Mouse (Mus musculus) liver, embryonic 12.5 days (tissue): ENCODE measurements around the gene Dnaic2. TPM values are rescaled to one million over a fixed set of nuclear protein-coding genes. Genes with fewer than 3 reads are reported as not detected.

Source experiments
- ATAC-seq: fragments of 200-750 bp; cut with Nextera tagmentation; 2 replicates; pipeline ENCODE4 v1.8.0; 2017; ENCODE audit warnings: moderate number of reproducible peaks, mild to moderate bottlenecking, moderate library complexity
- H3K27ac ChIP-seq: fragments of 300-500 bp; sonication (generic); 2 replicates; pipeline ENCODE4 v1.5.1; 2016; ENCODE audit warnings: mild to moderate bottlenecking
- H3K27me3 ChIP-seq: fragments of 300-500 bp; sonication (generic); replicated peaks from 2 replicates; pipeline ENCODE4 v1.6.1; 2016; ENCODE audit warnings: mild to moderate bottlenecking, moderate library complexity
- H3K36me3 ChIP-seq: fragments of 300-500 bp; sonication (generic); 2 replicates; pipeline ENCODE4 v1.6.1; 2016; ENCODE audit warnings: mild to moderate bottlenecking, moderate library complexity
- H3K4me1 ChIP-seq: fragments of 300-500 bp; sonication (generic); 2 replicates; pipeline ENCODE4 v1.6.1; 2016
- H3K4me2 ChIP-seq: fragments of 300-500 bp; sonication (generic); 2 replicates; pipeline ENCODE4 v1.6.1; 2016; ENCODE audit warnings: mild to moderate bottlenecking, moderate library complexity
- H3K4me3 ChIP-seq: fragments of 300-500 bp; sonication (generic); 2 replicates; pipeline ENCODE4 v1.5.1; 2016; ENCODE audit warnings: mild to moderate bottlenecking, moderate library complexity
- H3K9ac ChIP-seq: fragments of 300-500 bp; sonication (generic); 2 replicates; pipeline ENCODE4 v1.6.1; 2016; ENCODE audit warnings: mild to moderate bottlenecking, moderate library complexity
- H3K9me3 ChIP-seq: fragments of 300-500 bp; sonication (generic); replicated peaks from 2 replicates; pipeline ENCODE4 v1.6.1; 2016; ENCODE audit warnings: mild to moderate bottlenecking, moderate library complexity
- WGBS: fragments of 180-500 bp; shearing (Covaris S2); methylation state at CpG from one replicate; pipeline ENCODE4 v1.1.7; 2016; ENCODE audit not compliant: insufficient replicate concordance; 5-methylcytosine and 5-hydroxymethylcytosine counted together
- polyA plus RNA-seq: library from polyadenylated mRNA; unstranded; fragments of >200 nt; fragmentation: Nextera tagmentation; extraction: Ambion mirVana; gene quantifications from 2 replicates; pipeline ENCODE4 v1.2.1, GENCODE M21; 2016

Dnaic2 gene
- polyA plus RNA-seq, 1 experiment from 2014 or later = 0.05 TPM

- H3K36me3 ChIP-seq = peaks cover 5% of the 10 kb centered on the region; the same call in 1 of the 2 replicates
- H3K4me1 ChIP-seq = no peaks in the 10 kb centered on the region
- H3K27me3 ChIP-seq = no peaks in the 10 kb centered on the region
- no peak overlapping the region for H3K9ac ChIP-seq
- H3K4me2 ChIP-seq = no peak overlapping the region
- WGBS = 67% methylated on average over 22 of the region's 22 CpGs
- no peak overlapping the region for H3K4me3 ChIP-seq
- no peak for ATAC-seq
- H3K27ac ChIP-seq = no peak overlapping the region
- no peaks in the 10 kb centered on the region for H3K9me3 ChIP-seq
Measured at GRCm38 (mm10) chr11:114704071-114704913, 22.9 kb upstream of the Dnaic2 start.

- WGBS = 61% methylated on average over 5 of the region's 5 CpGs
- peaks cover 5% of the 10 kb centered on the region; the same call in 1 of the 2 replicates for H3K36me3 ChIP-seq
- no peak for ATAC-seq
- no peaks in the 10 kb centered on the region for H3K9me3 ChIP-seq
- no peak overlapping the region for H3K4me3 ChIP-seq
- H3K4me2 ChIP-seq = no peak overlapping the region
- no peaks in the 10 kb centered on the region for H3K4me1 ChIP-seq
- no peak overlapping the region for H3K27ac ChIP-seq
- H3K9ac ChIP-seq = no peak overlapping the region
- H3K27me3 ChIP-seq = no peaks in the 10 kb centered on the region
Measured at GRCm38 (mm10) chr11:114706358-114706757, 20.9 kb upstream of the Dnaic2 start.

GRCm38 (mm10) chr11:114711393-114711792, 15.8 kb upstream of the Dnaic2 start:
- Histone ChIP-seq H3K4me3 (no peak overlapping the region), H3K4me1 (no peaks in the 10 kb centered on the region), H3K27me3 (no peaks in the 10 kb centered on the region), H3K4me2 (no peak overlapping the region), H3K9me3 (no peaks in the 10 kb centered on the region), H3K27ac (no peak overlapping the region), H3K9ac (no peak overlapping the region), H3K36me3 (peaks cover 5% of the 10 kb centered on the region; the same call in 1 of the 2 replicates)
- no peak for ATAC-seq
- 66% methylated on average over 3 of the region's 3 CpGs for WGBS

DNA sequence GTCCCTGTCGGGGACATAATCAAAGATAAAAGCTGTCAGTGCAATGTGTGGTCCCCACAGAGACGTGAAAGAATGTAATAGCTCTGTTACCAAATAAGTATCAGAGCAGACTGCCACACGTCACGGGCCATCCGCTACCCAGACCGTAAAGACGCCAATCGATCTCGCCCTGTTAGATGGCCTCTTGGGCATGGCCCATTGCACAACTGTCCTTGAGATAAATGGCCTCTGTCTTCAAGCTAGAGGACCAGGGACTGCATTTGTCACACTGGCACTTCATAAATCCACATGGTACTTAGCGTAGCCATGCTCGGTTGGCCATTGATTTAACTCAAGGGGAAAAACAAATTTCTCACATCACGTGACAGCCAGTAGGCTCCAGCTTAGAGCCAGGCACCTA, 15.3 kb upstream of the Dnaic2 start:
- Histone ChIP-seq H3K4me3 (no peak overlapping the region), H3K9me3 (no peaks in the 10 kb centered on the region), H3K4me2 (no peak overlapping the region), H3K9ac (no peak overlapping the region), H3K27me3 (no peaks in the 10 kb centered on the region), H3K36me3 (peaks cover 5% of the 10 kb centered on the region; the same call in 1 of the 2 replicates), H3K27ac (no peak overlapping the region), H3K4me1 (no peaks in the 10 kb centered on the region)
- ATAC-seq = no peak
- WGBS = 81% methylated on average over 12 of the region's 12 CpGs

- Histone ChIP-seq H3K27me3 (no peaks in the 10 kb centered on the region), H3K4me2 (no peak overlapping the region), H3K4me3 (no peak overlapping the region), H3K9me3 (no peaks in the 10 kb centered on the region), H3K27ac (no peak overlapping the region), H3K4me1 (no peaks in the 10 kb centered on the region), H3K36me3 (no peaks in the 10 kb centered on the region), H3K9ac (no peak overlapping the region)
- no peak for ATAC-seq
- 82% methylated on average over 6 of the region's 6 CpGs for WGBS
Measured at GRCm38 (mm10) chr11:114714526-114714925, 12.7 kb upstream of the Dnaic2 start.

DNA sequence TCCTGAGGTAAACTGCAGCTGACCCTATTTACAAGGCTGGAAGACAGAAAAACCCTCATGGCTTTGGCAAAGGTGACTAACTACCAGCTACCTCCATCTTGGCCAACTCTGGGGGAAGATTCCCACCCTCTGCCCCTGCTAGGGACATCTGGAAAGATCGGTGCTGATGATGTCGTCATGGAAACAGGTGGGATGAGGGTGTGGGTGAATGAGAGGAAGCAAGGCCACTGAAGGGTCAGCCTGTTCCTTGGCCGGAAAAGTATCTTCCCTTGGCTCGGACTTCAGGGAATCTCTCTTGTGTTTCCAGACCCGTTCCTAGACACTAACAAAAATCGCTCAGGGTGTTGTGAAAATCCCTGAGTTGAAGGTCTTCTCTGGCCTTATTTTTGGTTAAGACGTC, 11.7 kb upstream of the Dnaic2 start:
- Histone ChIP-seq H3K36me3 (no peaks in the 10 kb centered on the region), H3K4me3 (no peak overlapping the region), H3K4me1 (no peaks in the 10 kb centered on the region), H3K9ac (no peak overlapping the region), H3K9me3 (no peaks in the 10 kb centered on the region), H3K27ac (no peak overlapping the region), H3K4me2 (no peak overlapping the region), H3K27me3 (no peaks in the 10 kb centered on the region)
- ATAC-seq = no peak
- 68% methylated on average over 7 of the region's 7 CpGs for WGBS

DNA sequence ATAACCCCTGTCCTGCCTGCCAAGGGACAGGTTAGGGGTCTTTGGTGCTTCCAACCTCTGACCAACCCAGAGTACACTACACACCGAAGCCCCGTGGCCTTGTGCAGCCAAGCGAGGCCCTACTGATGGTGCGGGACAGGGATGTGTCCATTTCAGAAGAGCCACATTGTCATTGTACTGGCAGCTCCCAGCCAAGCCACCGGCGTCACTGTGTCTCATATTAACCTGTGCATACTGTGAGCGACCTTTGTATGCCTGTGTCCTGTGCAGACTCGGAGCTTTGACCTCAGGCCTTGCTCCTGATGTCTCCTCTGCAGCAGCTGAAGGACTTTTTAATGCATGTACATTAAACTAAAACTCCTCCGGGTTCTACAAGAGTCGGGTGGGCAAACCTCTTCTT, 6.7 kb upstream of the Dnaic2 start:
- H3K4me3 ChIP-seq = no peak overlapping the region
- H3K4me2 ChIP-seq = no peak overlapping the region
- H3K9ac ChIP-seq = no peak overlapping the region
- WGBS = 69% methylated on average over 10 of the region's 10 CpGs
- no peaks in the 10 kb centered on the region for H3K36me3 ChIP-seq
- H3K4me1 ChIP-seq = no peaks in the 10 kb centered on the region
- peaks cover 2% of the 10 kb centered on the region; the same call in 1 of the 2 replicates for H3K27me3 ChIP-seq
- H3K9me3 ChIP-seq = no peaks in the 10 kb centered on the region
- H3K27ac ChIP-seq = no peak overlapping the region
- ATAC-seq = no peak

GRCm38 (mm10) chr11:114722438-114722837, 4.8 kb upstream of the Dnaic2 start:
- no peak overlapping the region for H3K4me3 ChIP-seq
- H3K9ac ChIP-seq = no peak overlapping the region
- no peaks in the 10 kb centered on the region; the same call in 1 of the 2 replicates for H3K4me1 ChIP-seq
- H3K27me3 ChIP-seq = peaks cover 21% of the 10 kb centered on the region
- no peak overlapping the region for H3K27ac ChIP-seq
- 70% methylated on average over 8 of the region's 8 CpGs for WGBS
- H3K36me3 ChIP-seq = no peaks in the 10 kb centered on the region
- H3K4me2 ChIP-seq = no peak overlapping the region
- no peaks in the 10 kb centered on the region for H3K9me3 ChIP-seq
- no peak for ATAC-seq

GRCm38 (mm10) chr11:114723030-114723429, 4.2 kb upstream of the Dnaic2 start:
- ATAC-seq = no peak; the same call in 1 of the 2 replicates
- 62% methylated on average over 13 of the region's 13 CpGs for WGBS
- H3K4me1 ChIP-seq = no peaks in the 10 kb centered on the region; the same call in 1 of the 2 replicates
- no peaks in the 10 kb centered on the region for H3K36me3 ChIP-seq
- no peak overlapping the region for H3K4me2 ChIP-seq
- H3K4me3 ChIP-seq = no peak overlapping the region
- H3K9ac ChIP-seq = no peak overlapping the region
- H3K27me3 ChIP-seq = peaks cover 27% of the 10 kb centered on the region
- no peaks in the 10 kb centered on the region for H3K9me3 ChIP-seq
- H3K27ac ChIP-seq = no peak overlapping the region

DNA sequence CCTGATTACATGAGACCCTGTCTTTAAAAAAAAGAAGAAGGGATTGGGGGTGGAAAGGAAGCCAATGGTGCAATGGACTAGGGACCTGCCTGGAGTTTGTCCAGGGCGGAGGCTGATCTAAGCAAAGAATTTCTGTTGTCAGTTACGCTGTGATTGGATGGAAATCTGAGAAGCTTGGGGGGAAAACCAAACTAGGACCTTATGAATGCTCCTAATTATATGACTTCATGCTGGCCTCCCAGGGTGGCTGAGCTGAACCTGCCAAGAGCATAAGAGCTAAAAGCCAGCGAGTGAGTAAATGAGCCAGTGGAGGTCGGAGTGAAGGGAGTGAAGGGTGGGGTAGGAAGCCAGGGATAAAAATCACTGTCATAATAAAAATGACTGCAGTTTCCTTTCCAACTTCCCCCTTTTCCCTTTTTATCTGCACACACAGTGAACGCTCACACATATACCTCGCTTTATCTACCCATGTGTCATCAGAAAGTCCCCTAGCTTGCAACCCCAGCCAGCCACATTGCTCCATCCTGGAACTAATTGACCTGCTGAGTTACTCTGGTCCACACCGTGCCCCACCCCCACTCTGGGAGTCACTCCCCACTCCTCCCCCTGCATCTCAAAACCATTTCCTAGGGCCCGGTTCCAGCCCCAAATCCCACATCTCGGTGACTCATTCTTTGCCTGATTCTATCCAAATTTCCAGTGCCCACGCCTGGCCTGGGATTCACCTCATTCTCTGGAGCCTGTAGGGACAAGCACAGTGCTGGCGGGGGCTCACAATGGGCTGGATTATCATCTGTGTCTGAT, 2.2 kb upstream of the Dnaic2 start:
- Histone ChIP-seq H3K4me1 (no peaks in the 10 kb centered on the region; the same call in 1 of the 2 replicates), H3K36me3 (no peaks in the 10 kb centered on the region), H3K27me3 (peaks cover 41% of the 10 kb centered on the region), H3K27ac (no peak overlapping the region), H3K4me2 (no peak overlapping the region), H3K9me3 (no peaks in the 10 kb centered on the region), H3K9ac (no peak overlapping the region), H3K4me3 (no peak overlapping the region)
- 42% methylated on average over 11 of the region's 11 CpGs for WGBS
- no peak for ATAC-seq

DNA sequence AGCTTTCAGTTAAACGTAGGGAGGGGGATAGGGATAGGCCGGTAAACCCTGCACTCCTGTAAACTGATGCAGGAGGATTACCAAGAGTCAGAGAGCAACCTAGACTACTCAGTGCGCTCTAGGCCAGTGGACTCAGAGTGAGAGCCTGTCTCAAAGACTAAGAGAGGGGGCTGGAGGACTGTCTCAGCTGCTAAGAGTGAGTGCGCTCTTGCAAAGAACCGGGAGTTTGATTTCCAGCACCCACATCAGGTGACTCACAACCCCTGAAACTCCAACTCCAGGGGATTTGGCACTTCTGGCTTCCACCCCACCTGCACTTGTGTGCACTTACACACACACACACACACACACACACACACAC, 598 bp downstream of the Dnaic2 start:
- Histone ChIP-seq H3K27ac (no peak overlapping the region), H3K4me2 (peak overlapping the region; percentile 55; the same call in 1 of the 2 replicates), H3K9ac (no peak overlapping the region), H3K9me3 (no peaks in the 10 kb centered on the region), H3K36me3 (no peaks in the 10 kb centered on the region), H3K27me3 (peaks cover 44% of the 10 kb centered on the region), H3K4me3 (peak overlapping the region; percentile 32; the same call in 1 of the 2 replicates), H3K4me1 (no peaks in the 10 kb centered on the region; the same call in 1 of the 2 replicates)
- 0 out of 2 replicates have a peak, but pooled peaks have one; percentile 28 for ATAC-seq
- WGBS = 29% methylated on average over 5 of the region's 5 CpGs

- no peak overlapping the region for H3K27ac ChIP-seq
- no peaks in the 10 kb centered on the region; the same call in 1 of the 2 replicates for H3K4me1 ChIP-seq
- 26% methylated on average over 5 of the region's 5 CpGs for WGBS
- no peaks in the 10 kb centered on the region for H3K9me3 ChIP-seq
- no peak overlapping the region for H3K4me2 ChIP-seq
- no peaks in the 10 kb centered on the region for H3K36me3 ChIP-seq
- no peak overlapping the region for H3K9ac ChIP-seq
- H3K27me3 ChIP-seq = peaks cover 47% of the 10 kb centered on the region
- ATAC-seq = no peak
- H3K4me3 ChIP-seq = no peak overlapping the region
Measured at GRCm38 (mm10) chr11:114728333-114728732, 1.1 kb downstream of the Dnaic2 start.
